Mouse (Mus musculus): ENCODE results near the gene Gm13119. TPM values are rescaled to one million over a fixed set of nuclear protein-coding genes. Genes with fewer than 3 reads are reported as not detected.
A peak's percentile ranks its signal among the peaks of the same experiment; 100 is the strongest.
"Not testable (repeated sequence)": the region's sequence is repeated elsewhere in the genome, so short reads cannot be mapped to it uniquely, and the experiment has no call there.

Gene Gm13119
- not detected in 2 replicates for polyA plus RNA-seq (2015; fragmentation: Nextera tagmentation; extraction: Ambion mirVana)

DNA sequence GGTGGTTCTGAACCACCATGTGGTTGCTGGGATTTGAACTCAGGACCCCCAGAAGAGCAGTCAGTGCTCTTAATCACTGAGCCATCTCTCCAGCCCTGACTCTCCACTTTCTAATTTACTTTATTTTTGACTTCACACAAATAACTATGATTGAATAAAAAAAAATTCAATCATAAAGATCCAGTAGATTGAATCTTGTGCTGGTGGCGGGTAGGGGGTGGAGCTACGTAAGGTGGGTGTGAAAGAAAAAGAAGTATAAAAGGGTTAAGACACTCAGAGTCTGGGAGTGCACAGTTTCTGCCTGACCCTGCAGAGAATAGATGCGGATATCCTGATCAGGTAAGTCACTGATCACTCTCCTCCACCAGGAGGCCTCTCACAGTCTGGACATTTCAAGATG lies at the start of gene Gm13119:
Gene Gm13119 (plus strand): TSS at position 301 of the 400 bp plus-strand sequence.
- H3K27me3 ChIP-seq; H3K9ac ChIP-seq; H3K27ac ChIP-seq (replicated peaks); ATAC-seq (ENCODE audit: low FRiP score, low read depth); H3K9me3 ChIP-seq; H3K36me3 ChIP-seq; H3K4me1 ChIP-seq (replicated peaks); H3K4me3 ChIP-seq; H3K4me2 ChIP-seq: not testable (repeated sequence)
- 86% methylated on average over 3 of the region's 3 CpGs for WGBS

- not testable (repeated sequence) for H3K36me3 ChIP-seq; H3K4me2 ChIP-seq; H3K9ac ChIP-seq; H3K4me1 ChIP-seq (replicated peaks); H3K27ac ChIP-seq (replicated peaks); H3K4me3 ChIP-seq; ATAC-seq (ENCODE audit: low FRiP score, low read depth); H3K27me3 ChIP-seq; H3K9me3 ChIP-seq
- WGBS, result 68% methylated on average over 2 of the region's 2 CpGs
Observed at GRCm38 (mm10) chr4:144312666-144313460, 44.9 kb upstream of the Gm13119 start.

DNA sequence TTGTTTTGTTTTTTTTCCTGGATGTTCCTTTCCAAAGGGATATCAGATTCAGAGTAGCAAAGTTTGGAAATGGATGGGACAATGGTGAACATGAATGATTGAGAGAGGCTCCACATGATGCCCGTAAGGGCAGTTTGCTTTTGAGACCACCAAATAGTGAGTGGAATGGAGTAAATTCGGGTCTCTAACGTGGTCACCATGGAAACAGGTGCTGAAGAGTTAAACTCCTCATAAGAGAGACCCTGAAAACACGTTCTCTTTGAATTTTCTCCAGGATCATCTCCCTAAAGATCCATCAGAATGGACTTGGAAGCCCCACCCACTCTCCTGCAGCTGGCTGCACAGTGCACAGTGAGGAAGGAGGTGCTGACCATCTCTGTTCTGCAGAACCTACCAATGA lies 27.8 kb upstream of the Gm13119 start, which contains the start of gene Gm13128:
Gene Gm13128 (plus strand): TSS at position 301 of the 400 bp plus-strand sequence.
- not testable (repeated sequence) for H3K27ac ChIP-seq (replicated peaks); H3K4me1 ChIP-seq (replicated peaks); H3K36me3 ChIP-seq; ATAC-seq (ENCODE audit: low FRiP score, low read depth); H3K9me3 ChIP-seq; H3K27me3 ChIP-seq; H3K9ac ChIP-seq; H3K4me2 ChIP-seq; H3K4me3 ChIP-seq
- WGBS, result 64% methylated on average over 4 of the region's 4 CpGs

GRCm38 (mm10) chr4:144335856-144336255 lies 21.9 kb upstream of the Gm13119 start:
- H3K9me3 ChIP-seq; ATAC-seq (ENCODE audit: low FRiP score, low read depth); H3K27ac ChIP-seq (replicated peaks); H3K9ac ChIP-seq; H3K4me1 ChIP-seq (replicated peaks); H3K27me3 ChIP-seq; H3K4me2 ChIP-seq; H3K36me3 ChIP-seq; H3K4me3 ChIP-seq: not testable (repeated sequence)
- 77% methylated on average over 3 of the region's 3 CpGs for WGBS

DNA sequence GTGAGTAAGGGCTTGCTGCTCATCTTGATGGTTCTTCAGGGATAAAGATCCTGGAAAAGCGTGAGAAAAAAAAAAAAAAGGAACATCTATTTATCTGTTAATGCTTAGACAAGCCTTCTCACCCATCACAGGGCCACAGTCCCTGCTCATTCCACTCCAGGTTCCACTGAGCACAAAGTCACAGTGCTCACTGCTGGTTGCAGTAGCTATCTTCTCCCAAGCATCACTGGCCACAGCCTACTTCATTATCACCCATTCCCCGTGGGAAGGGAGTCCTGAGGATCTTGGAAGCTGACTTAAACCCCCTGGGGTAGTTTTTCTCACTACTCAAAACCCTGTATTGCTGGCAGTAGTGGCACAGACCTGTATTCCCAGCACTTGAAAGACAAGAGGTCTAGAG lies 20.2 kb downstream of the Gm13119 start, which contains the start of gene Pramef20:
Gene Pramef20 (minus strand): TSS at position 23 of the 400 bp plus-strand sequence.
- Histone ChIP-seq H3K27me3 (no peaks in the 10 kb centered on the region), H3K4me1 (replicated peaks) (no peaks in the 10 kb centered on the region), H3K9ac (no peak within 1 kb of the TSS), H3K36me3 (no peaks in the 10 kb centered on the region), H3K4me3 (no peak within 1 kb of the TSS), H3K27ac (replicated peaks) (no peak within 1 kb of the TSS), H3K4me2 (no peak within 1 kb of the TSS), H3K9me3 (peaks cover 5% of the 10 kb centered on the region; the same call in 1 of the 2 replicates)
- 53% methylated on average over 2 of the region's 2 CpGs for WGBS
- no peak for ATAC-seq (ENCODE audit: low FRiP score, low read depth)

GRCm38 (mm10) chr4:144396316-144396715 lies 38.6 kb downstream of the Gm13119 start:
- no peak overlapping the region for H3K4me2 ChIP-seq
- H3K9ac ChIP-seq, result no peak overlapping the region
- no peaks in the 10 kb centered on the region for H3K36me3 ChIP-seq
- H3K4me1 ChIP-seq (replicated peaks), result no peaks in the 10 kb centered on the region
- no peak overlapping the region for H3K4me3 ChIP-seq
- WGBS, result 49% methylated on average over 3 of the region's 3 CpGs
- no peak for ATAC-seq (ENCODE audit: low FRiP score, low read depth)
- no peak overlapping the region for H3K27ac ChIP-seq (replicated peaks)
- 0 out of 2 replicates have a peak, but pooled peaks cover 10% of the 10 kb centered on the region for H3K9me3 ChIP-seq
- no peaks in the 10 kb centered on the region for H3K27me3 ChIP-seq

DNA sequence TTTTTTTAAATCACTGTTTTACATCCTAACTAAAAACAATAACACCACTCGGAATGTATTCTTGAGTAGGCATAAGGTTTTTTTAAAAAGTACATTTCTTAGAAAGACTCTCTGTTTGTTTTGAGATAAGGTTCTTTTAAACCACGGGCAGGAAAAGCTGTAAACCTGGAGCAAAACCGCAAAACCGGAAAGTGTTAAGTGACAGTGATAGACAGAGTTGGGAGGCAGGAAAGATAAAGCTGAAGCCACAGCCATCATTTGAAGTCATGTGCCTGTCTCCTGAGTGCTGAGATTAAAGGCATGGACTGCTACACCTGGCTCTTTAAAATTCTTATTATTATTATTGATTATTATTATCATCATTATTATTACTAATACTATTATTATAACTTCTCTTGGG lies 45.0 kb downstream of the Gm13119 start:
- no peak overlapping the region for H3K4me3 ChIP-seq
- H3K27ac ChIP-seq (replicated peaks), result no peak overlapping the region
- H3K9me3 ChIP-seq, result peaks cover 4% of the 10 kb centered on the region; the same call in 1 of the 2 replicates
- no peaks in the 10 kb centered on the region for H3K27me3 ChIP-seq
- H3K36me3 ChIP-seq, result no peaks in the 10 kb centered on the region
- H3K4me2 ChIP-seq, result no peak overlapping the region
- WGBS, result 86% methylated on average over 4 of the region's 4 CpGs
- no peaks in the 10 kb centered on the region for H3K4me1 ChIP-seq (replicated peaks)
- H3K9ac ChIP-seq, result no peak overlapping the region
- ATAC-seq (ENCODE audit: low FRiP score, low read depth), result no peak

DNA sequence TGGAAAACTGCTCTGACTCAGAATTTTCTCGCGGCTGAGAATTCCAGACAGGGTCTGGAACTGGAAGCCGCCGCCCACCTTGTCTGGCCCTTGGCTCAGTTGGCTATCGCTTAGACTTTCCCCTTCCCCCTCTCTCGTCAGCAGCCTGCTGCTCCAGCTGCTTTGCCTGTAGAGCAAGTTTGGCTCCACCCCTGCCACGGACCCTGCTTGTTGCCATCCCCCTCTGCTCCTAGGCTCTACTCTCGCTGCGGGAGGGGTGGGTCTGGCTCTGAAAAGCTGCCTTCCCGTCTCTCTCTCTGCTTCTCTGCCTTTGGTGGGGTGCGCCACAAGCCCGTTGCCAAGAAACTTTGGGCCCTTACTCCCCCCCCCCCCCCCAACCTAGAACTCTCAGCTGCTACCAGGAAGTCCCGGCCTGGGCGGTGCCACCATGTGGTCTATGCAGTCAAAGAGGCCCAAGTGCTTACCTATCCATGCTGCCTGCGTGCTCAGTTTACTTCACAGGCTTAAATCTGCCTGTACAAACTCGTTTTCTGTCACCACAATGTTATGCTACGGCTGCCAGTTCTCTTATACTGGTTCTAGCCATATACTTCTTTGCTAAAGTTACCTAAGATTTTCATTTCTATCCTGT lies 46.8 kb downstream of the Gm13119 start:
- Histone ChIP-seq H3K4me3 (0 out of 2 replicates have a peak overlapping the region, but pooled peaks have one; percentile 8), H3K4me1 (replicated peaks) (no peaks in the 10 kb centered on the region), H3K9ac (no peak overlapping the region), H3K4me2 (peak overlapping the region; percentile 43), H3K27me3 (no peaks in the 10 kb centered on the region), H3K36me3 (no peaks in the 10 kb centered on the region), H3K9me3 (peaks cover 4% of the 10 kb centered on the region; the same call in 1 of the 2 replicates), H3K27ac (replicated peaks) (no peak overlapping the region)
- ATAC-seq (ENCODE audit: low FRiP score, low read depth), result no peak
- 9% methylated on average over 17 of the region's 17 CpGs for WGBS

DNA sequence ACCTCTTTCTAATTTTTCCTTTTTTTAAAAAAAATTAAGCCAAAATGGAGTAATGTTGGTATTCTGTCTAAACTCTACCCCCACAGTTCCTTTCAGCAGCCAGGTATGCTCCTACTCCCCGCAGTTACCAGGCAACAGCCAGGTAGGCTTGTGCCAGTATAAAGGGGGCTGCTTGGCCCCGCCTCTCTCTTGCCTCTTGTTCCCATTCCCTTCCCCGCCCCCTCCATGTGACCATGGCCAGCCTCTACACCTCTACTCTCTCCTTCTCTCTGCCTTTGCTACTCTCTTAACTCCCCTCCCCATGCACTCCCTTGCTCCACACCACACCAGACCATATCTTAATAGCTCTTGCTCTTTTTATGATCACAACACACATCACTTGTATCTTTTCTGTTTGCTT lies 48.5 kb downstream of the Gm13119 start:
- Histone ChIP-seq H3K27me3 (no peaks in the 10 kb centered on the region), H3K9me3 (peaks cover 4% of the 10 kb centered on the region), H3K4me3 (no peak overlapping the region), H3K36me3 (no peaks in the 10 kb centered on the region), H3K27ac (replicated peaks) (no peak overlapping the region), H3K9ac (no peak overlapping the region), H3K4me1 (replicated peaks) (no peaks in the 10 kb centered on the region), H3K4me2 (no peak overlapping the region)
- no peak for ATAC-seq (ENCODE audit: low FRiP score, low read depth)
- WGBS, result 70% methylated on average over 3 of the region's 3 CpGs

GRCm38 (mm10) chr4:144408290-144408689 lies 50.5 kb downstream of the Gm13119 start, which contains the start of gene Pramef12:
TSS of gene Pramef12 (minus strand) at chr4:144408464.
- ATAC-seq (ENCODE audit: low FRiP score, low read depth), result no peak
- Histone ChIP-seq H3K4me2 (no peak within 1 kb of the TSS), H3K27me3 (no peaks in the 10 kb centered on the region), H3K4me1 (replicated peaks) (no peaks in the 10 kb centered on the region), H3K27ac (replicated peaks) (no peak within 1 kb of the TSS), H3K9ac (no peak within 1 kb of the TSS), H3K4me3 (no peak within 1 kb of the TSS), H3K36me3 (no peaks in the 10 kb centered on the region), H3K9me3 (peaks cover 4% of the 10 kb centered on the region)
- 80% methylated on average over 9 of the region's 9 CpGs for WGBS

Data from hindbrain, embryonic 15.5 days (tissue).